Mouse (Mus musculus) embryonic facial prominence, embryonic 12.5 days (tissue): ENCODE measurements around the gene Fblim1. TPM values are rescaled to one million over a fixed set of nuclear protein-coding genes. Genes with fewer than 3 reads are reported as not detected.

Experiments used
- ATAC-seq: fragments of 200-750 bp; cut with Nextera tagmentation; 2 replicates; pipeline ENCODE4 v1.8.0; 2017; ENCODE audit not compliant: insufficient number of reproducible peaks, insufficient read depth, low FRiP score, low TSS enrichment
- H3K27ac ChIP-seq: fragments of 300-500 bp; sonication (generic); 2 replicates; pipeline ENCODE4 v1.5.1; 2016; ENCODE audit warnings: mild to moderate bottlenecking
- H3K27me3 ChIP-seq: fragments of 300-500 bp; sonication (generic); 2 replicates; pipeline ENCODE4 v1.6.1; 2016; ENCODE audit warnings: mild to moderate bottlenecking, moderate library complexity
- H3K36me3 ChIP-seq: fragments of 300-500 bp; sonication (generic); 2 replicates; pipeline ENCODE4 v1.6.1; 2016; ENCODE audit warnings: mild to moderate bottlenecking
- H3K4me1 ChIP-seq: fragments of 300-500 bp; sonication (generic); 2 replicates; pipeline ENCODE4 v1.6.1; 2016
- H3K4me2 ChIP-seq: fragments of 300-500 bp; sonication (generic); replicated peaks from 2 replicates; pipeline ENCODE4 v1.6.1; 2016; ENCODE audit warnings: mild to moderate bottlenecking, moderate library complexity
- H3K4me3 ChIP-seq: fragments of 300-500 bp; sonication (generic); 2 replicates; pipeline ENCODE4 v1.5.1; 2016; ENCODE audit warnings: mild to moderate bottlenecking
- H3K9ac ChIP-seq: fragments of 300-500 bp; sonication (generic); 2 replicates; pipeline ENCODE4 v1.6.1; 2016; ENCODE audit warnings: mild to moderate bottlenecking, moderate library complexity
- H3K9me3 ChIP-seq: fragments of 300-500 bp; sonication (generic); 2 replicates; pipeline ENCODE4 v1.6.1; 2016; ENCODE audit warnings: mild to moderate bottlenecking, moderate library complexity
- WGBS: fragments of 180-500 bp; shearing (Covaris S2); methylation state at CpG from one replicate; pipeline ENCODE4 v1.1.7; 2016; 5-methylcytosine and 5-hydroxymethylcytosine counted together
- polyA plus RNA-seq: library from polyadenylated mRNA; unstranded; fragments of >200 nt; fragmentation: Nextera tagmentation; extraction: Ambion mirVana; gene quantifications from 2 replicates; pipeline ENCODE4 v1.2.1, GENCODE M21; 2016

The Fblim1 gene
- polyA plus RNA-seq, 1 experiment from 2014 or later = 77.2 TPM

GRCm38 (mm10) chr4:141616811-141617210 is 10.9 kb upstream of the Fblim1 start:
- Histone ChIP-seq H3K4me2 (no peak overlapping the region), H3K4me3 (no peak overlapping the region), H3K9ac (no peak overlapping the region), H3K9me3 (no peaks in the 10 kb centered on the region), H3K36me3 (no peaks in the 10 kb centered on the region), H3K4me1 (0 out of 2 replicates have a peak, but pooled peaks cover 6% of the 10 kb centered on the region), H3K27ac (no peak overlapping the region), H3K27me3 (peaks cover 6% of the 10 kb centered on the region)
- ATAC-seq = no peak
- WGBS = 68% methylated on average over 6 of the region's 6 CpGs

- Histone ChIP-seq H3K9me3 (no peaks in the 10 kb centered on the region), H3K4me3 (no peak overlapping the region), H3K9ac (no peak overlapping the region), H3K4me1 (0 out of 2 replicates have a peak, but pooled peaks cover 6% of the 10 kb centered on the region), H3K27ac (no peak overlapping the region), H3K27me3 (peaks cover 6% of the 10 kb centered on the region), H3K36me3 (no peaks in the 10 kb centered on the region), H3K4me2 (no peak overlapping the region)
- ATAC-seq = no peak
- WGBS = 83% methylated on average over 14 of the region's 14 CpGs
Measured at GRCm38 (mm10) chr4:141614946-141615345, 9.1 kb upstream of the Fblim1 start.

GRCm38 (mm10) chr4:141609538-141609937 is 3.6 kb upstream of the Fblim1 start:
- no peak overlapping the region for H3K4me2 ChIP-seq
- H3K27me3 ChIP-seq = no peaks in the 10 kb centered on the region
- no peak overlapping the region for H3K4me3 ChIP-seq
- 75% methylated on average over 6 of the region's 6 CpGs for WGBS
- H3K27ac ChIP-seq = no peak overlapping the region
- no peak for ATAC-seq
- H3K36me3 ChIP-seq = no peaks in the 10 kb centered on the region
- no peaks in the 10 kb centered on the region for H3K9me3 ChIP-seq
- no peak overlapping the region for H3K9ac ChIP-seq
- 0 out of 2 replicates have a peak, but pooled peaks cover 1% of the 10 kb centered on the region for H3K4me1 ChIP-seq

GRCm38 (mm10) chr4:141605421-141605820 is 475 bp downstream of the Fblim1 start:
- no peak overlapping the region for H3K27ac ChIP-seq
- no peak overlapping the region for H3K4me2 ChIP-seq
- H3K9ac ChIP-seq = no peak overlapping the region
- no peaks in the 10 kb centered on the region for H3K36me3 ChIP-seq
- no peaks in the 10 kb centered on the region for H3K9me3 ChIP-seq
- no peaks in the 10 kb centered on the region for H3K27me3 ChIP-seq
- 86% methylated on average over 5 of the region's 5 CpGs for WGBS
- H3K4me1 ChIP-seq = peaks cover 9% of the 10 kb centered on the region; the same call in 1 of the 2 replicates
- ATAC-seq = no peak
- no peak overlapping the region for H3K4me3 ChIP-seq

GRCm38 (mm10) chr4:141604493-141604892 is 1.4 kb downstream of the Fblim1 start:
- Histone ChIP-seq H3K27ac (0 out of 2 replicates have a peak overlapping the region, but pooled peaks have one; percentile 42), H3K4me2 (no peak overlapping the region), H3K9ac (no peak overlapping the region), H3K27me3 (no peaks in the 10 kb centered on the region), H3K9me3 (no peaks in the 10 kb centered on the region), H3K4me1 (peaks cover 16% of the 10 kb centered on the region), H3K36me3 (no peaks in the 10 kb centered on the region), H3K4me3 (no peak overlapping the region)
- WGBS = 53% methylated on average over 8 of the region's 8 CpGs
- no peak for ATAC-seq

GRCm38 (mm10) chr4:141603921-141604320 is 2.0 kb downstream of the Fblim1 start:
- H3K27ac ChIP-seq = no peak overlapping the region
- ATAC-seq = no peak
- H3K36me3 ChIP-seq = no peaks in the 10 kb centered on the region
- H3K4me2 ChIP-seq = no peak overlapping the region
- H3K9me3 ChIP-seq = no peaks in the 10 kb centered on the region
- WGBS = 68% methylated on average over 4 of the region's 4 CpGs
- H3K9ac ChIP-seq = no peak overlapping the region
- H3K4me1 ChIP-seq = peaks cover 16% of the 10 kb centered on the region
- H3K27me3 ChIP-seq = no peaks in the 10 kb centered on the region
- no peak overlapping the region for H3K4me3 ChIP-seq

DNA sequence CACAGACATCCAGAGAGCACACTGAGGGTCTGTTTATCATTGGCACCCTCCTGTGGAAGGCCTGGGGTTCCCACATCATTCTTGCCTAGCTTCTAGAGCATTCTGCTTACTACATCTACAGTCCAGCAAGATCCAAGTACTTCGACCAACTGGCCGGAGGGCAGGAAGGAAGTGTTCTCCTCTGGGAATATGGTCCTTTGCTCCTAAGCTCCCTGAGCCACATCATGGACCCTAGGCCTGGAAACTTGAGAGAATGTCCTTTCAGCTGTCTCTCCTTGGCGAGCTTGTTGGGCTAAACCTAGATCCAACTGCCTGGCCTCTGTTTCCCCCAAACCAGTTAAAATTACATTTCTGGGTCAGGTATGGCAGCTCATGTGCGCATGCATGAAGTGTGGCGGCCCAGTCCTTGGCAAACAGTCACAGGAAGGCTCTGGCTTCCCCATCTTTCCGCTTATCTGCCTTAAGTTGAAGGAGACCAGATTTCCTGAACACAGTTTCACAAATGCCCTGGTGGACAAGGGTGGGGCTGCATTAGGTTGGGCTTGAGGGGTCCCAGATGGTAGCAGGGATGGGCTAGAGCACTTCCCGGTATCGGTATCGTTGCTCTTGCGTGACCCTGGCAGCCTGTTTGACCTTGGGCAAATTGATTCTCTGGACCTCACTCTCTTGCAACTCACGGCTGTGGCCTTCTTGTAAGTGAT is 3.2 kb downstream of the Fblim1 start:
- Histone ChIP-seq H3K27me3 (no peaks in the 10 kb centered on the region), H3K36me3 (no peaks in the 10 kb centered on the region), H3K9me3 (no peaks in the 10 kb centered on the region), H3K4me3 (no peak overlapping the region), H3K4me2 (no peak overlapping the region), H3K9ac (no peak overlapping the region), H3K27ac (0 out of 2 replicates have a peak overlapping the region, but pooled peaks have one; percentile 17), H3K4me1 (peaks cover 24% of the 10 kb centered on the region)
- no peak for ATAC-seq
- 65% methylated on average over 11 of the region's 11 CpGs for WGBS

GRCm38 (mm10) chr4:141601148-141601862 is 4.6 kb downstream of the Fblim1 start:
- no peak overlapping the region for H3K27ac ChIP-seq
- H3K36me3 ChIP-seq = no peaks in the 10 kb centered on the region
- WGBS = 71% methylated on average over 12 of the region's 12 CpGs
- H3K9me3 ChIP-seq = no peaks in the 10 kb centered on the region
- H3K4me1 ChIP-seq = peaks cover 28% of the 10 kb centered on the region
- H3K9ac ChIP-seq = no peak overlapping the region
- no peaks in the 10 kb centered on the region for H3K27me3 ChIP-seq
- no peak for ATAC-seq
- no peak overlapping the region for H3K4me2 ChIP-seq
- no peak overlapping the region for H3K4me3 ChIP-seq

GRCm38 (mm10) chr4:141600364-141600763 is 5.5 kb downstream of the Fblim1 start:
- 20% methylated on average over 6 of the region's 6 CpGs for WGBS
- H3K9me3 ChIP-seq = no peaks in the 10 kb centered on the region
- H3K4me3 ChIP-seq = peak overlapping the region; percentile 66; the same call in 1 of the 2 replicates
- peak overlapping the region; percentile 73 for H3K27ac ChIP-seq
- no peaks in the 10 kb centered on the region for H3K27me3 ChIP-seq
- peak overlapping the region; percentile 91 for H3K4me2 ChIP-seq
- H3K36me3 ChIP-seq = peaks cover 6% of the 10 kb centered on the region; the same call in 1 of the 2 replicates
- peaks cover 28% of the 10 kb centered on the region for H3K4me1 ChIP-seq
- no peak for ATAC-seq
- no peak overlapping the region for H3K9ac ChIP-seq

DNA sequence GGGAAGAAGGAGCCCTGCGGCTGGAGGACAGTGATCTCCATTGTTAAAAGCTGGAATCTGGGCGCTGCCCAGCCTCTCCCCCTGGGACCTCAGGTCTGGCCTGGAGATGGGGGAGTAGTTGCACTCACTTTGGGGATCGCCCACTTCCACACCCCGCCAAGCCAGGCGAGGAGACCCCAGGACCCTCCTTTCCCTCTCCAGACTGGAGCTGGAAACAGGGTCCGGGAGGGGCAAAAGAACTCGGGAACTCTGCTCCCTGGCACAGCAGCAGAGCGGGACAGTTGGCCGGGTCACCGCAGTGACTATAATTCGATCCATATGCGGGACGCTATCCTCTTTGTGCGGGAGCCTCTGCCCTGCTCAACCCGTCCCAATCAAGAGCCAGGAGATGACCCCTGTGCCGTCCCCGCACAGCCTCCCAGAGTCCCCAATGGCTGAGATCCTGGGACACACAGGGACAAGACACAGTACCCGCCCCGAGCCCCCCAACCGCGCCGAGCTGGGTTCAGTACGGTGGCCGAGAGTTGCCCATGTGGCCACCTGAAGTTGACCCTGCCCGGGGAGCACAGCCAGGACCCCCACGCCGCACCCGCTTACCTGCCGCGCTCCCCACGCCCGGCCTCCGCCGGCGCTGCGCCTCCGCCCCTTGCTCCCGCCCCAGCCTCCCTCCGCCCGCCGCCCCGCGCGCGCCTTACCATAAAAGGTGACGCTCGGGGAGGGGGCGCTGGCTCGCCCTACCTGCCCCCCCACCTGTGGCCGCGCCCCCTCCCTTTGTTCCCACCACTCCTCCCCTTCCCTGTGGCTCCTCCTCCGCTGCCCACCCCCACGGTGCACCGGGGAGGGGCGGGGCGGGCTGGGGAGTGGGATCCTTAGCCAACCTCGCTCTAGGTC is 6.4 kb downstream of the Fblim1 start:
- peak overlapping the region; percentile 66 for H3K4me3 ChIP-seq
- ATAC-seq = 0 out of 2 replicates have a peak, but pooled peaks have one; percentile 13
- no peaks in the 10 kb centered on the region for H3K27me3 ChIP-seq
- H3K9me3 ChIP-seq = no peaks in the 10 kb centered on the region
- peak overlapping the region; percentile 91 for H3K4me2 ChIP-seq
- WGBS = under 1% methylated on average over 44 of the region's 57 CpGs
- peak overlapping the region; percentile 73 for H3K27ac ChIP-seq
- H3K36me3 ChIP-seq = peaks cover 15% of the 10 kb centered on the region
- peaks cover 27% of the 10 kb centered on the region for H3K4me1 ChIP-seq
- peak overlapping the region; percentile 83 for H3K9ac ChIP-seq

DNA sequence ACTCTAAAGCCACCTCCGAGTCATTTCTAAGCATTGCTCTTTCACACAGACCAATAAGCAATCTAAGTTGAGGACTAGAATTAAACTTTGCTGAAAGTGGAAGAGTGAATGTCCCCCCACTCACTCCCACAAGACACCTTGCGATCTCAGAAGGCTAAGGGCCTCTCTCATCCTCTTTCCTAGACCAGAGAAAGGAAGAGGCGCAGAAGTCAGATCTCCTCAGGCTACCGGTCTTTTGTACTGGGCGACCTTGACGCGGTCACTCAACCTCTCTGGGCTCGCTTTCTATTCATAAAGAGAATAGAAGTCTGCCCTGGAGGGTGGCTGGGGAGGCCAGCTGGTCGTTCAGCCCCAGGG is 7.0 kb downstream of the Fblim1 start:
- no peaks in the 10 kb centered on the region for H3K27me3 ChIP-seq
- peak overlapping the region; percentile 66 for H3K4me3 ChIP-seq
- H3K4me2 ChIP-seq = peak overlapping the region; percentile 91
- ATAC-seq = no peak
- peaks cover 21% of the 10 kb centered on the region for H3K36me3 ChIP-seq
- H3K27ac ChIP-seq = peak overlapping the region; percentile 73
- peaks cover 21% of the 10 kb centered on the region for H3K4me1 ChIP-seq
- H3K9ac ChIP-seq = peak overlapping the region; percentile 83
- under 1% methylated on average over 9 of the region's 9 CpGs for WGBS
- H3K9me3 ChIP-seq = no peaks in the 10 kb centered on the region
